In the genomic region with DNA sequence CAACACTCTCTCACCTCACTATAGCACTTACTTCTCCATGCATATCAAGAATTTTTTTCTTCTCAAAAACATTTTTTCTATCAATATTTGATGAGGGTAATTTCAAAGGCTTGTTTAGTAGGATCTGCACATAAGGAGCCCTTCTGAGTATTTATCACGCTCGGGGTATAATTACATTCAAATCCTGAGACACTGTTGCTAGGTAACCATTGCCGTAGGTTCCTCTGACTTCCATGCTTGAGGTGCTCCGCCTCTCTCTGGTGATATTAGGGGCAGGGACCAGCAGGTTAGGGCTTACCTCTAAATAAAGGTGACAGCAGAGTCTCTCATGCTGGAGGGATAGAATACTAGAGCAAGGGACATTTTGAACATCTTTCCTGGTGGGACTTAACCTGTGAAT, we compare ENCODE assay signal across 22 mouse cellular contexts. TPM values are rescaled to one million over a fixed set of nuclear protein-coding genes. Genes with fewer than 3 reads are reported as not detected.
A peak's percentile ranks its signal among the peaks of the same experiment; 100 is the strongest.
DNase-seq lines count a peak whose midpoint lies in the region; ATAC-seq and TF ChIP-seq lines count a peak whose summit lies in the region.
"Had no signal": no experiment of that assay in that cellular context is flagged by ENCODE, and none has a peak within 500 bp of the region (broad histone marks: within the 10 kb centered on the region; RNA-seq: fewer than 3 reads in every experiment).

No protein-coding gene starts in this region.

- no peak overlapping the region for H3K4me3 ChIP-seq in embryonic facial prominence, embryonic 14.5 days (ENCODE audit: low read depth, low read length)
- no peak overlapping the region for H3K4me3 ChIP-seq in embryonic facial prominence, embryonic 10.5 days
- H3K4me3 ChIP-seq: embryonic facial prominence, embryonic 12.5 days; left cerebral cortex, adult 2 months; megakaryocyte, embryonic 14.5 days; neural tube, embryonic 12.5 days had no signal

- H3K36me3 ChIP-seq in embryonic facial prominence, embryonic 14.5 days (ENCODE audit: control insufficient read depth, insufficient read depth, low read length), result no peaks in the 10 kb centered on the region
- H3K36me3 ChIP-seq in embryonic facial prominence, embryonic 10.5 days (replicated peaks), result no peaks in the 10 kb centered on the region
- H3K36me3 ChIP-seq: embryonic facial prominence, embryonic 12.5 days; neural tube, embryonic 12.5 days had no signal

- no peaks in the 10 kb centered on the region for H3K9me3 ChIP-seq in embryonic facial prominence, embryonic 14.5 days (ENCODE audit: control insufficient read depth, low read length)
- H3K9me3 ChIP-seq in embryonic facial prominence, embryonic 10.5 days, result no peaks in the 10 kb centered on the region
- H3K9me3 ChIP-seq: embryonic facial prominence, embryonic 12.5 days; neural tube, embryonic 12.5 days had no signal

- no peak overlapping the region for H3K9ac ChIP-seq in embryonic facial prominence, embryonic 14.5 days (ENCODE audit: low read depth, low read length)
- H3K9ac ChIP-seq: embryonic facial prominence, embryonic 12.5 days; neural tube, embryonic 12.5 days had no signal

- WGBS in embryonic facial prominence, embryonic 14.5 days, result 52% methylated on average over 4 of the region's 4 CpGs
- WGBS in embryonic facial prominence, embryonic 10.5 days, result 68% methylated on average over 4 of the region's 4 CpGs

- no peak for TF ChIP-seq CTCF in brain, embryonic 14.5 days (IDR thresholded peaks at IDR 0.05; ENCODE audit: borderline replicate concordance, extremely low read depth, insufficient read depth, insufficient read length)

- no peaks in the 10 kb centered on the region for H3K27me3 ChIP-seq in embryonic facial prominence, embryonic 14.5 days (replicated peaks; ENCODE audit: control insufficient read depth, insufficient read depth, low read length)
- H3K27me3 ChIP-seq in embryonic facial prominence, embryonic 10.5 days (replicated peaks; ENCODE audit: low read depth, poor library complexity, severe bottlenecking), result no peaks in the 10 kb centered on the region
- H3K27me3 ChIP-seq: embryonic facial prominence, embryonic 12.5 days; megakaryocyte, embryonic 14.5 days; neural tube, embryonic 12.5 days had no signal

- DNase-seq in embryonic facial prominence, embryonic 14.5 days (ENCODE audit: low spot score), result peak; percentile 33
- no peak for DNase-seq in embryonic facial prominence, embryonic 10.5 days (ENCODE audit: low spot score)
- peak; percentile 21 for DNase-seq in left cerebral cortex, adult 11 months (ENCODE audit: low spot score)
- DNase-seq in left cerebral cortex, adult 18-20 months (ENCODE audit: low spot score in 2 of 2), result no peak
- DNase-seq in brain, embryonic 14.5 days (ENCODE audit: low read depth), result peak; percentile 86
- DNase-seq in layer of hippocampus, postnatal 10 days (ENCODE audit: low spot score in 2 of 2), result peak; percentile 6 to 15
- DNase-seq in cerebellum, adult 11-12 months, result no peak
- DNase-seq in heart, adult 18-20 months, result no peak
- DNase-seq: adrenal gland, postnatal 25 days; cerebellum, adult 8-10 months; heart, postnatal 4 days; kidney, adult 9 months; thymus, postnatal 14 days had no signal

- no peak for TF ChIP-seq POLR2A in brain, embryonic 14.5 days (IDR thresholded peaks at IDR 0.05; ENCODE audit: borderline replicate concordance, extremely low read depth, insufficient read depth, insufficient read length, poor library complexity, severe bottlenecking)

- no peak overlapping the region for H3K4me2 ChIP-seq in embryonic facial prominence, embryonic 14.5 days (ENCODE audit: low read depth, low read length)
- H3K4me2 ChIP-seq: embryonic facial prominence, embryonic 12.5 days; heart, embryonic 11.5 days; liver, embryonic 11.5 days; neural tube, embryonic 12.5 days had no signal

- H3K27ac ChIP-seq in embryonic facial prominence, embryonic 14.5 days (replicated peaks; ENCODE audit: low read depth, low read length), result no peak overlapping the region
- H3K27ac ChIP-seq in embryonic facial prominence, embryonic 10.5 days (replicated peaks), result no peak overlapping the region
- H3K27ac ChIP-seq: embryonic facial prominence, embryonic 12.5 days; left cerebral cortex, adult 2 months; neural tube, embryonic 12.5 days had no signal

- peak; percentile 71; the same call in 1 of the 2 replicates for ATAC-seq in embryonic facial prominence, embryonic 14.5 days (ENCODE audit: low read depth)

- H3K4me1 ChIP-seq in embryonic facial prominence, embryonic 14.5 days (ENCODE audit: control insufficient read depth, insufficient read depth, low read length), result no peaks in the 10 kb centered on the region
- H3K4me1 ChIP-seq in embryonic facial prominence, embryonic 10.5 days, result no peaks in the 10 kb centered on the region
- H3K4me1 ChIP-seq: embryonic facial prominence, embryonic 12.5 days; megakaryocyte, embryonic 14.5 days; neural tube, embryonic 12.5 days had no signal

RNA-seq across cellular contexts. Expression of a gene that starts 54.4 kb away (rescaled TPM):
- polyA plus RNA-seq in embryonic facial prominence, embryonic 14.5 days (2014; fragmentation: Nextera tagmentation; extraction: Ambion mirVana), result not detected in 2 replicates
- polyA plus RNA-seq in embryonic facial prominence, embryonic 10.5 days (2016; fragmentation: Nextera tagmentation; extraction: Ambion mirVana), result not detected in 2 replicates
- total RNA-seq in left cerebral cortex, adult 18-20 months (2021), result not detected
- polyA plus RNA-seq in brain, embryonic 14.5 days (2012; rRNA removed), result not detected in 2 replicates
- total RNA-seq in layer of hippocampus, postnatal 10 days (2021), result not detected
- total RNA-seq in heart, adult 18-20 months (2021), result not detected
- total RNA-seq: adrenal gland, postnatal 25 days; heart, postnatal 4 days; left cerebral cortex, adult 2 months had no signal
- polyA plus RNA-seq: embryonic facial prominence, embryonic 12.5 days; frontal cortex, adult 2 months; heart, embryonic 11.5 days; liver, embryonic 11.5 days; lung, embryonic 16.5 days; stomach, embryonic 14.5 days had no signal

Comparison
In these comparisons a context has a peak if more than half of its experiments do, and no peak if none do; other contexts are left out.
1. DNase-seq: peak in embryonic facial prominence, embryonic 14.5 days (single experiment), left cerebral cortex, adult 11 months (single experiment), brain, embryonic 14.5 days (single experiment) and layer of hippocampus, postnatal 10 days (2 of 2); none in embryonic facial prominence, embryonic 10.5 days (single experiment), left cerebral cortex, adult 18-20 months (0 of 2), cerebellum, adult 11-12 months (single experiment) and heart, adult 18-20 months (0 of 2).